Mouse (Mus musculus): ENCODE results near the gene Slc22a3.

The Slc22a3 gene

GRCm38 (mm10) chr17:12468745-12469144, 38.8 kb downstream of the Slc22a3 start:
- no peak for DNase-seq (ENCODE audit: low read depth, low spot score)

GRCm38 (mm10) chr17:12467642-12468041, 39.9 kb downstream of the Slc22a3 start:
- no peak for DNase-seq (ENCODE audit: low read depth, low spot score)

- DNase-seq (ENCODE audit: low read depth, low spot score), result no peak
Measured at GRCm38 (mm10) chr17:12466501-12467000, 41.0 kb downstream of the Slc22a3 start.

- DNase-seq (ENCODE audit: low read depth, low spot score), result no peak
Measured at GRCm38 (mm10) chr17:12461168-12461567, 46.3 kb downstream of the Slc22a3 start.

GRCm38 (mm10) chr17:12455143-12455790, 52.2 kb downstream of the Slc22a3 start:
- no peak for DNase-seq (ENCODE audit: low read depth, low spot score)

- DNase-seq (ENCODE audit: low read depth, low spot score), result no peak
Measured at GRCm38 (mm10) chr17:12453691-12454090, 53.8 kb downstream of the Slc22a3 start.

GRCm38 (mm10) chr17:12452862-12453531, 54.5 kb downstream of the Slc22a3 start:
- no peak for DNase-seq (ENCODE audit: low read depth, low spot score)

GRCm38 (mm10) chr17:12451234-12451633, 56.3 kb downstream of the Slc22a3 start:
- DNase-seq (ENCODE audit: low read depth, low spot score), result no peak

GRCm38 (mm10) chr17:12444561-12444960, 62.9 kb downstream of the Slc22a3 start:
- no peak for DNase-seq (ENCODE audit: low read depth, low spot score)

- no peak for DNase-seq (ENCODE audit: low read depth, low spot score)
Measured at GRCm38 (mm10) chr17:12437771-12438170, 69.7 kb downstream of the Slc22a3 start.

- DNase-seq (ENCODE audit: low read depth, low spot score), result no peak
Measured at GRCm38 (mm10) chr17:12431707-12432106, 75.8 kb downstream of the Slc22a3 start.

GRCm38 (mm10) chr17:12428369-12428768, 79.1 kb downstream of the Slc22a3 start:
- peak; percentile 73 for DNase-seq (ENCODE audit: low read depth, low spot score)

- DNase-seq (ENCODE audit: low read depth, low spot score), result no peak
Measured at GRCm38 (mm10) chr17:12427156-12427555, 80.3 kb downstream of the Slc22a3 start.

- DNase-seq (ENCODE audit: low read depth, low spot score), result no peak
Measured at GRCm38 (mm10) chr17:12422143-12422542, 85.4 kb downstream of the Slc22a3 start.

- no peak for DNase-seq (ENCODE audit: low read depth, low spot score)
Measured at GRCm38 (mm10) chr17:12420886-12421574, 86.5 kb downstream of the Slc22a3 start.

- no peak for DNase-seq (ENCODE audit: low read depth, low spot score)
Measured at GRCm38 (mm10) chr17:12419491-12420079, 87.9 kb downstream of the Slc22a3 start.

GRCm38 (mm10) chr17:12416250-12416895, 91.1 kb downstream of the Slc22a3 start:
- DNase-seq (ENCODE audit: low read depth, low spot score), result peak; percentile 86

GRCm38 (mm10) chr17:12415741-12416140, 91.8 kb downstream of the Slc22a3 start:
- no peak for DNase-seq (ENCODE audit: low read depth, low spot score)

- no peak for DNase-seq (ENCODE audit: low read depth, low spot score)
Measured at GRCm38 (mm10) chr17:12415031-12415735, 92.3 kb downstream of the Slc22a3 start.

- no peak for DNase-seq (ENCODE audit: low read depth, low spot score)
Measured at GRCm38 (mm10) chr17:12412891-12413237, 94.6 kb downstream of the Slc22a3 start.

All from mesoderm, embryonic 11.5 days (tissue).